Mouse (Mus musculus): ENCODE data around the gene Zbtb21. TPM values are rescaled to one million over a fixed set of nuclear protein-coding genes. Genes with fewer than 3 reads are reported as not detected.

The Zbtb21 gene
- polyA plus RNA-seq, 1 experiment from 2014 or later: 8.4 TPM

GRCm38 (mm10) chr16:97981362-97981761 is 18.9 kb upstream of the Zbtb21 start:
- Histone ChIP-seq H3K27me3 (ENCODE audit: control insufficient read depth, insufficient read depth, low read length) (no peaks in the 10 kb centered on the region), H3K27ac (replicated peaks in 1 of 2; ENCODE audit: control insufficient read depth in 1 of 2, insufficient read depth in 1 of 2, low read depth in 2 of 2, low read length in 2 of 2) (no peak overlapping the region), H3K9me3 (ENCODE audit: control insufficient read depth, low read length) (no peaks in the 10 kb centered on the region), H3K9ac (ENCODE audit: low read length) (no peak overlapping the region), H3K4me1 (ENCODE audit: control insufficient read depth in 2 of 2, insufficient read depth in 2 of 2, low read length in 2 of 2) (no peaks in the 10 kb centered on the region), H3K4me3 (ENCODE audit: control insufficient read depth in 1 of 2, insufficient read depth in 1 of 2, low read depth in 1 of 2, low read length in 2 of 2) (no peak overlapping the region), H3K4me2 (ENCODE audit: low read length) (no peak overlapping the region), H3K36me3 (ENCODE audit: control insufficient read depth, insufficient read depth, low read length) (no peaks in the 10 kb centered on the region)
- WGBS: 96% methylated on average over 1 of the region's 1 CpGs
- ATAC-seq (ENCODE audit: insufficient number of reproducible peaks, insufficient read depth, low FRiP score, low read depth): no peak

DNA sequence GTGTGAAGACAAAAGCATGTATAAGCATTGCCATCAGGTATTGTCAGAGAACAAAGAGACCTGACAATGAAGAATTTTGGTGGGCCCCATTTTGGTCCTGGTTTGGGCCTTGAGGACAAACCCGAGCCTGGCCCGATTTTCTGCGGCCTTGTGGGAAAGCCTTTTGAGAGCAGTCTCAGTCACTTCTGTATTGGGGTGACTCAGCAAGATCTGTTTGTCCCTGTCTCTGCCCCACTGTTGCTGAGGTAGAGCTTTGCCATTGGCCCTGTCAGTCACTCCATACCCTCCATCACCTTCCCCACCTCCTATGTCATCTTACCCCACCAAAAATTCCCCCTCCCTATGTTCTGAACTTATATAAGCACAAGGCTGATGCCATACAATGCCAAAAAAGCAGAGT is 15.3 kb upstream of the Zbtb21 start:
- Histone ChIP-seq H3K4me1 (ENCODE audit: control insufficient read depth in 2 of 2, insufficient read depth in 2 of 2, low read length in 2 of 2) (no peaks in the 10 kb centered on the region), H3K36me3 (ENCODE audit: control insufficient read depth, insufficient read depth, low read length) (no peaks in the 10 kb centered on the region), H3K4me2 (ENCODE audit: low read length) (no peak overlapping the region), H3K9me3 (ENCODE audit: control insufficient read depth, low read length) (no peaks in the 10 kb centered on the region), H3K4me3 (ENCODE audit: control insufficient read depth in 1 of 2, insufficient read depth in 1 of 2, low read depth in 1 of 2, low read length in 2 of 2) (no peak overlapping the region), H3K27me3 (ENCODE audit: control insufficient read depth, insufficient read depth, low read length) (no peaks in the 10 kb centered on the region), H3K27ac (replicated peaks in 1 of 2; ENCODE audit: control insufficient read depth in 1 of 2, insufficient read depth in 1 of 2, low read depth in 2 of 2, low read length in 2 of 2) (no peak overlapping the region), H3K9ac (ENCODE audit: low read length) (no peak overlapping the region)
- ATAC-seq (ENCODE audit: insufficient number of reproducible peaks, insufficient read depth, low FRiP score, low read depth): no peak
- WGBS: 87% methylated on average over 3 of the region's 3 CpGs

- Histone ChIP-seq H3K4me2 (ENCODE audit: low read length) (no peak overlapping the region), H3K36me3 (ENCODE audit: control insufficient read depth, insufficient read depth, low read length) (no peaks in the 10 kb centered on the region), H3K4me3 (ENCODE audit: control insufficient read depth in 1 of 2, insufficient read depth in 1 of 2, low read depth in 1 of 2, low read length in 2 of 2) (no peak overlapping the region), H3K4me1 (ENCODE audit: control insufficient read depth in 2 of 2, insufficient read depth in 2 of 2, low read length in 2 of 2) (no peaks in the 10 kb centered on the region), H3K9ac (ENCODE audit: low read length) (no peak overlapping the region), H3K27me3 (ENCODE audit: control insufficient read depth, insufficient read depth, low read length) (no peaks in the 10 kb centered on the region), H3K27ac (replicated peaks in 1 of 2; ENCODE audit: control insufficient read depth in 1 of 2, insufficient read depth in 1 of 2, low read depth in 2 of 2, low read length in 2 of 2) (no peak overlapping the region), H3K9me3 (ENCODE audit: control insufficient read depth, low read length) (no peaks in the 10 kb centered on the region)
- 67% methylated on average over 1 of the region's 1 CpGs for WGBS
- no peak for ATAC-seq (ENCODE audit: insufficient number of reproducible peaks, insufficient read depth, low FRiP score, low read depth)
These were observed 14.9 kb upstream of the Zbtb21 start for GRCm38 (mm10) chr16:97977277-97977676.

DNA sequence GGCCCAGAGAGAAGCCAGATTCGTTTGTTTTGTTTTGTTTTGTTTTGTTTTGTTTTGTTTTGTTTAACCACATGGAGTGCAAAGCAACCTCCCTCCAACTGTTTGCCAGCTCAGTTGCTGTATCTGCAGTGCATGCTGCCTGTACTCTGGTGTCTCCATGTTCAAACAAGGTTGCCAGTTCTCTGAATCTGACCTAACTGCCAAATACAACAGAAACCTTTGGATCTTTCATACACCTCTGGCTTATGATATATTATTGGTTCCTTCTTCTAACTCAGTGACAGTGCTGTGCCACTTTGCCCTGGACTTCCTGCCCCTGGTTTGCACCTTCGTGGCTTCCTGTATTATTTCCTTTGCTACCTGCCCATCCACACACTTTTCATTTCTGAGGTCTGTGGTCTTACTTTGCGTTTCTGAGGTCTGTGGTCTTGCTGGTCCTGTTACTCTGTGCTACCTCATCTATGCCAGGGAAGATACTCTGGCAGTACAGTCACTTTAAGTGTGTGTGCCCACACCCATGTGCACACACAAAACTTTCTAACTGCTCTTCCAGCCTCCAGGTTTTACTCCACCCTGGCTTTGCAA is 1.6 kb upstream of the Zbtb21 start:
- no peak overlapping the region for H3K27ac ChIP-seq (replicated peaks in 1 of 2; ENCODE audit: control insufficient read depth in 1 of 2, insufficient read depth in 1 of 2, low read depth in 2 of 2, low read length in 2 of 2)
- no peak overlapping the region for H3K4me3 ChIP-seq (ENCODE audit: control insufficient read depth in 1 of 2, insufficient read depth in 1 of 2, low read depth in 1 of 2, low read length in 2 of 2)
- H3K9me3 ChIP-seq (ENCODE audit: control insufficient read depth, low read length): no peaks in the 10 kb centered on the region
- H3K36me3 ChIP-seq (ENCODE audit: control insufficient read depth, insufficient read depth, low read length): no peaks in the 10 kb centered on the region
- no peak overlapping the region for H3K9ac ChIP-seq (ENCODE audit: low read length)
- no peak for ATAC-seq (ENCODE audit: insufficient number of reproducible peaks, insufficient read depth, low FRiP score, low read depth)
- 82% methylated on average over 3 of the region's 3 CpGs for WGBS
- no peak overlapping the region for H3K4me2 ChIP-seq (ENCODE audit: low read length)
- peaks cover 2 to 18% of the 10 kb centered on the region in 2 experiments for H3K4me1 ChIP-seq (ENCODE audit: control insufficient read depth in 2 of 2, insufficient read depth in 2 of 2, low read length in 2 of 2)
- H3K27me3 ChIP-seq (ENCODE audit: control insufficient read depth, insufficient read depth, low read length): no peaks in the 10 kb centered on the region

GRCm38 (mm10) chr16:97961381-97962150 is 856 bp downstream of the Zbtb21 start:
- peaks cover 8 to 41% of the 10 kb centered on the region in 2 experiments for H3K4me1 ChIP-seq (ENCODE audit: control insufficient read depth in 2 of 2, insufficient read depth in 2 of 2, low read length in 2 of 2)
- H3K4me2 ChIP-seq (ENCODE audit: low read length): peak overlapping the region; percentile 93
- WGBS: 6% methylated on average over 36 of the region's 36 CpGs
- no peak; the same call in 1 of the 2 replicates for ATAC-seq (ENCODE audit: insufficient number of reproducible peaks, insufficient read depth, low FRiP score, low read depth)
- H3K27ac ChIP-seq (replicated peaks in 1 of 2; ENCODE audit: control insufficient read depth in 1 of 2, insufficient read depth in 1 of 2, low read depth in 2 of 2, low read length in 2 of 2): peak overlapping the region; percentile 94 to 96
- H3K36me3 ChIP-seq (ENCODE audit: control insufficient read depth, insufficient read depth, low read length): peaks cover under 1% of the 10 kb centered on the region; the same call in 1 of the 2 replicates
- H3K9me3 ChIP-seq (ENCODE audit: control insufficient read depth, low read length): no peaks in the 10 kb centered on the region
- no peaks in the 10 kb centered on the region for H3K27me3 ChIP-seq (ENCODE audit: control insufficient read depth, insufficient read depth, low read length)
- peak overlapping the region; percentile 74 to 86 for H3K4me3 ChIP-seq (ENCODE audit: control insufficient read depth in 1 of 2, insufficient read depth in 1 of 2, low read depth in 1 of 2, low read length in 2 of 2)
- peak overlapping the region; percentile 94 for H3K9ac ChIP-seq (ENCODE audit: low read length)

DNA sequence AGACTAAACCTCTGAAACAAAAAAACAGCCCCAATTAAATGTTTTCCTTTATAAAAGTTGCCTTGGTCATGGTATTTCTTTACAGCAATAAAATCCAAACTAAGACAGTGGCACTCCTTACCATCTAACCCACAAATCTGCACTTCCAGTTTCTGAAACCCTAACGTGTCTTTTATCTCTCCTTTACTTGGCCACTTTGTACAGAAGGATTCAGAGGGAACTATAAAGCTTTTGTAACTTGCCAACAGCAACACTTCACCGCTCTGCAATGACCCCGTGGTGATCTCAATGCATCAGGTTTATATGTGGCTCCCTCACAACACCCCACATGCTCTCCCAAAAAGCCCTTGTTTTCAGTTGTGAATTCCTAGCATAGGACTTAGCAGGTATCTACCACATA is 2.1 kb downstream of the Zbtb21 start:
- Histone ChIP-seq H3K9ac (ENCODE audit: low read length) (no peak overlapping the region), H3K9me3 (ENCODE audit: control insufficient read depth, low read length) (no peaks in the 10 kb centered on the region), H3K4me2 (ENCODE audit: low read length) (no peak overlapping the region), H3K27me3 (ENCODE audit: control insufficient read depth, insufficient read depth, low read length) (peaks cover 8% of the 10 kb centered on the region; the same call in 1 of the 2 replicates), H3K4me3 (ENCODE audit: control insufficient read depth in 1 of 2, insufficient read depth in 1 of 2, low read depth in 1 of 2, low read length in 2 of 2) (no peak overlapping the region), H3K27ac (replicated peaks in 1 of 2; ENCODE audit: control insufficient read depth in 1 of 2, insufficient read depth in 1 of 2, low read depth in 2 of 2, low read length in 2 of 2) (no peak overlapping the region), H3K4me1 (ENCODE audit: control insufficient read depth in 2 of 2, insufficient read depth in 2 of 2, low read length in 2 of 2) (peaks cover 9 to 45% of the 10 kb centered on the region in 2 experiments), H3K36me3 (ENCODE audit: control insufficient read depth, insufficient read depth, low read length) (peaks cover 12% of the 10 kb centered on the region)
- 71% methylated on average over 3 of the region's 3 CpGs for WGBS
- no peak for ATAC-seq (ENCODE audit: insufficient number of reproducible peaks, insufficient read depth, low FRiP score, low read depth)

GRCm38 (mm10) chr16:97958401-97958973 is 3.9 kb downstream of the Zbtb21 start:
- Histone ChIP-seq H3K4me1 (ENCODE audit: control insufficient read depth in 2 of 2, insufficient read depth in 2 of 2, low read length in 2 of 2) (peaks cover 9 to 45% of the 10 kb centered on the region in 2 experiments), H3K36me3 (ENCODE audit: control insufficient read depth, insufficient read depth, low read length) (peaks cover 31% of the 10 kb centered on the region), H3K9me3 (ENCODE audit: control insufficient read depth, low read length) (no peaks in the 10 kb centered on the region), H3K9ac (ENCODE audit: low read length) (no peak overlapping the region), H3K4me3 (ENCODE audit: control insufficient read depth in 1 of 2, insufficient read depth in 1 of 2, low read depth in 1 of 2, low read length in 2 of 2) (no peak overlapping the region), H3K27me3 (ENCODE audit: control insufficient read depth, insufficient read depth, low read length) (peaks cover 16% of the 10 kb centered on the region), H3K27ac (replicated peaks in 1 of 2; ENCODE audit: control insufficient read depth in 1 of 2, insufficient read depth in 1 of 2, low read depth in 2 of 2, low read length in 2 of 2) (peak overlapping the region in 1 of 2 experiments; percentile 85; a peak in 1 of 4 replicates), H3K4me2 (ENCODE audit: low read length) (peak overlapping the region; percentile 51)
- ATAC-seq (ENCODE audit: insufficient number of reproducible peaks, insufficient read depth, low FRiP score, low read depth): no peak

Measured in heart, embryonic 14.5 days (tissue).